Mouse (Mus musculus): ENCODE measurements around the gene Twf1. TPM values are rescaled to one million over a fixed set of nuclear protein-coding genes. Genes with fewer than 3 reads are reported as not detected.

The Twf1 gene
- polyA plus RNA-seq, 1 experiment from 2014 or later: 97.1 TPM

GRCm38 (mm10) chr15:94568496-94569182 lies 21.1 kb downstream of the Twf1 start:
- Histone ChIP-seq H3K27ac (no peak overlapping the region), H3K27me3 (no peaks in the 10 kb centered on the region), H3K4me3 (replicated peaks) (no peak overlapping the region), H3K36me3 (no peaks in the 10 kb centered on the region), H3K4me1 (replicated peaks) (no peaks in the 10 kb centered on the region), H3K9ac (replicated peaks) (no peak overlapping the region), H3K4me2 (replicated peaks) (no peak overlapping the region), H3K9me3 (no peaks in the 10 kb centered on the region)
- no peak for ATAC-seq
- 89% methylated on average over 10 of the region's 10 CpGs for WGBS

GRCm38 (mm10) chr15:94565854-94566253 lies 23.8 kb downstream of the Twf1 start:
- Histone ChIP-seq H3K4me2 (replicated peaks) (no peak overlapping the region), H3K4me1 (replicated peaks) (no peaks in the 10 kb centered on the region), H3K36me3 (no peaks in the 10 kb centered on the region), H3K27me3 (no peaks in the 10 kb centered on the region), H3K9ac (replicated peaks) (no peak overlapping the region), H3K27ac (no peak overlapping the region), H3K9me3 (no peaks in the 10 kb centered on the region), H3K4me3 (replicated peaks) (no peak overlapping the region)
- no peak for ATAC-seq
- WGBS: 89% methylated on average over 9 of the region's 9 CpGs

GRCm38 (mm10) chr15:94564909-94565308 lies 24.8 kb downstream of the Twf1 start:
- H3K4me2 ChIP-seq (replicated peaks): no peak overlapping the region
- no peak for ATAC-seq
- H3K27me3 ChIP-seq: no peaks in the 10 kb centered on the region
- no peak overlapping the region for H3K9ac ChIP-seq (replicated peaks)
- H3K27ac ChIP-seq: no peak overlapping the region
- no peaks in the 10 kb centered on the region for H3K4me1 ChIP-seq (replicated peaks)
- H3K4me3 ChIP-seq (replicated peaks): no peak overlapping the region
- H3K36me3 ChIP-seq: no peaks in the 10 kb centered on the region
- WGBS: 91% methylated on average over 2 of the region's 2 CpGs
- H3K9me3 ChIP-seq: no peaks in the 10 kb centered on the region

- no peak for ATAC-seq
- Histone ChIP-seq H3K27me3 (no peaks in the 10 kb centered on the region), H3K4me2 (replicated peaks) (no peak overlapping the region), H3K4me1 (replicated peaks) (no peaks in the 10 kb centered on the region), H3K27ac (no peak overlapping the region), H3K4me3 (replicated peaks) (no peak overlapping the region), H3K36me3 (no peaks in the 10 kb centered on the region), H3K9ac (replicated peaks) (no peak overlapping the region), H3K9me3 (no peaks in the 10 kb centered on the region)
- 85% methylated on average over 17 of the region's 17 CpGs for WGBS
Measured at GRCm38 (mm10) chr15:94558895-94559656, 30.6 kb downstream of the Twf1 start.

GRCm38 (mm10) chr15:94557442-94557841 lies 32.2 kb downstream of the Twf1 start:
- Histone ChIP-seq H3K9ac (replicated peaks) (no peak overlapping the region), H3K9me3 (no peaks in the 10 kb centered on the region), H3K4me1 (replicated peaks) (no peaks in the 10 kb centered on the region), H3K27ac (no peak overlapping the region), H3K4me3 (replicated peaks) (no peak overlapping the region), H3K27me3 (no peaks in the 10 kb centered on the region), H3K36me3 (no peaks in the 10 kb centered on the region), H3K4me2 (replicated peaks) (no peak overlapping the region)
- 22% methylated on average over 7 of the region's 7 CpGs for WGBS
- ATAC-seq: peak; percentile 86

- Histone ChIP-seq H3K4me2 (replicated peaks) (no peak overlapping the region), H3K36me3 (no peaks in the 10 kb centered on the region), H3K9me3 (peaks cover 12% of the 10 kb centered on the region; the same call in 1 of the 2 replicates), H3K27ac (no peak overlapping the region), H3K27me3 (no peaks in the 10 kb centered on the region), H3K4me3 (replicated peaks) (no peak overlapping the region), H3K4me1 (replicated peaks) (no peaks in the 10 kb centered on the region), H3K9ac (replicated peaks) (no peak overlapping the region)
- 93% methylated on average over 9 of the region's 9 CpGs for whole genome bisulfite sequencing
- ATAC-seq: no peak
Measured at GRCm38 (mm10) chr15:94553536-94553935, 36.2 kb downstream of the Twf1 start.

GRCm38 (mm10) chr15:94544844-94545243 lies 44.8 kb downstream of the Twf1 start:
- H3K9me3 ChIP-seq: 0 out of 2 replicates have a peak, but pooled peaks cover 3% of the 10 kb centered on the region
- ATAC-seq: no peak
- no peak overlapping the region for H3K9ac ChIP-seq (replicated peaks)
- H3K36me3 ChIP-seq: no peaks in the 10 kb centered on the region
- H3K4me2 ChIP-seq (replicated peaks): no peak overlapping the region
- WGBS: 89% methylated on average over 4 of the region's 4 CpGs
- H3K27ac ChIP-seq: no peak overlapping the region
- no peaks in the 10 kb centered on the region for H3K27me3 ChIP-seq
- peaks cover 6% of the 10 kb centered on the region for H3K4me1 ChIP-seq (replicated peaks)
- H3K4me3 ChIP-seq (replicated peaks): no peak overlapping the region

- Histone ChIP-seq H3K27ac (no peak overlapping the region), H3K9me3 (no peaks in the 10 kb centered on the region), H3K4me1 (replicated peaks) (peaks cover 6% of the 10 kb centered on the region), H3K4me2 (replicated peaks) (peak overlapping the region; percentile 68), H3K9ac (replicated peaks) (peak overlapping the region; percentile 63; the same call in 1 of the 2 replicates), H3K36me3 (no peaks in the 10 kb centered on the region), H3K4me3 (replicated peaks) (peak overlapping the region; percentile 59), H3K27me3 (no peaks in the 10 kb centered on the region)
- 46% methylated on average over 9 of the region's 9 CpGs for WGBS
- no peak for ATAC-seq
Measured at GRCm38 (mm10) chr15:94544052-94544636, 45.5 kb downstream of the Twf1 start.

- peak; percentile 98 for ATAC-seq
- H3K27ac ChIP-seq: peak within 1 kb of the TSS; percentile 49; the same call in 1 of the 2 replicates
- peak within 1 kb of the TSS; percentile 59 for H3K4me3 ChIP-seq (replicated peaks)
- H3K27me3 ChIP-seq: no peaks in the 10 kb centered on the region
- no peaks in the 10 kb centered on the region for H3K36me3 ChIP-seq
- H3K9ac ChIP-seq (replicated peaks): peak within 1 kb of the TSS; percentile 63
- 0% methylated on average over 45 of the region's 45 CpGs for WGBS
- H3K4me1 ChIP-seq (replicated peaks): peaks cover 6% of the 10 kb centered on the region
- H3K4me2 ChIP-seq (replicated peaks): peak within 1 kb of the TSS; percentile 68
- no peaks in the 10 kb centered on the region for H3K9me3 ChIP-seq
Measured at GRCm38 (mm10) chr15:94543409-94544051, 46.2 kb downstream of the Twf1 start, which contains the start of the genes Pus7l and Irak4. Pus7l (minus strand) TSS chr15:94543547. Irak4 (plus strand) TSS chr15:94543643.

GRCm38 (mm10) chr15:94542567-94543408 lies 46.9 kb downstream of the Twf1 start:
- Histone ChIP-seq H3K27me3 (no peaks in the 10 kb centered on the region), H3K36me3 (no peaks in the 10 kb centered on the region), H3K4me2 (replicated peaks) (peak overlapping the region; percentile 68), H3K9ac (replicated peaks) (peak overlapping the region; percentile 63), H3K27ac (peak overlapping the region; percentile 49; the same call in 1 of the 2 replicates), H3K4me1 (replicated peaks) (peaks cover 6% of the 10 kb centered on the region), H3K9me3 (no peaks in the 10 kb centered on the region), H3K4me3 (replicated peaks) (peak overlapping the region; percentile 59)
- 9% methylated on average over 20 of the region's 22 CpGs for WGBS
- peak; percentile 94 for ATAC-seq

- Histone ChIP-seq H3K4me2 (replicated peaks) (no peak overlapping the region), H3K4me1 (replicated peaks) (peaks cover 6% of the 10 kb centered on the region), H3K27ac (no peak overlapping the region), H3K9me3 (no peaks in the 10 kb centered on the region), H3K27me3 (no peaks in the 10 kb centered on the region), H3K4me3 (replicated peaks) (no peak overlapping the region), H3K36me3 (no peaks in the 10 kb centered on the region), H3K9ac (replicated peaks) (no peak overlapping the region)
- no peak for ATAC-seq
- 96% methylated on average over 3 of the region's 3 CpGs for WGBS
Measured at GRCm38 (mm10) chr15:94539296-94539695, 50.4 kb downstream of the Twf1 start.
